Mouse (Mus musculus) heart, embryonic 15.5 days (tissue): ENCODE measurements at regions not wholly inside any gene's neighbourhood (a gene's known extent, or its start where the extent isn't known, plus 50 kb on each side); places are given as distances from the start of the nearest gene placed in this dataset.

Source experiments
- ATAC-seq: fragments of 200-750 bp; cut with Nextera tagmentation; replicated peaks from 2 replicates; pipeline ENCODE4 v1.8.0; 2017; ENCODE audit warnings: low read depth, moderate TSS enrichment; ENCODE audit not compliant: insufficient number of reproducible peaks, insufficient read depth, low FRiP score
- H3K27ac ChIP-seq: fragments of 300-500 bp; sonication (generic); 2 replicates; pipeline ENCODE4 v1.5.1; 2015; ENCODE audit warnings: mild to moderate bottlenecking, inconsistent platforms
- H3K27me3 ChIP-seq: fragments of 300-500 bp; sonication (generic); 2 replicates; pipeline ENCODE4 v1.6.1; 2015; ENCODE audit warnings: inconsistent platforms
- H3K36me3 ChIP-seq: fragments of 300-500 bp; sonication (generic); 2 replicates; pipeline ENCODE4 v1.6.1; 2015; ENCODE audit warnings: mild to moderate bottlenecking, inconsistent platforms
- H3K4me1 ChIP-seq: fragments of 300-500 bp; sonication (generic); replicated peaks from 2 replicates; pipeline ENCODE4 v1.6.1; 2015; ENCODE audit warnings: inconsistent platforms
- H3K4me2 ChIP-seq: fragments of 300-500 bp; sonication (generic); 2 replicates; pipeline ENCODE4 v1.6.1; 2015; ENCODE audit warnings: inconsistent platforms, mild to moderate bottlenecking, moderate library complexity
- H3K4me3 ChIP-seq: fragments of 300-500 bp; sonication (generic); 2 replicates; pipeline ENCODE4 v1.5.1; 2015; ENCODE audit warnings: mild to moderate bottlenecking, inconsistent platforms
- H3K9ac ChIP-seq: fragments of 300-500 bp; sonication (generic); 2 replicates; pipeline ENCODE4 v1.6.1; 2015; ENCODE audit warnings: mild to moderate bottlenecking, inconsistent platforms
- H3K9me3 ChIP-seq: fragments of 300-500 bp; sonication (generic); replicated peaks from 2 replicates; pipeline ENCODE4 v1.6.1; 2016; ENCODE audit warnings: inconsistent platforms
- WGBS: fragments of 180-500 bp; shearing (Covaris S2); methylation state at CpG from one replicate; pipeline ENCODE4 v1.1.7; 2015; ENCODE audit warnings: mixed read lengths; 5-methylcytosine and 5-hydroxymethylcytosine counted together

- WGBS: 12% methylated on average over 22 of the region's 22 CpGs
- Histone ChIP-seq H3K9me3 (no peaks in the 10 kb centered on the region), H3K4me3 (peak overlapping the region; percentile 12), H3K27ac (no peak overlapping the region), H3K27me3 (peaks cover 80% of the 10 kb centered on the region), H3K9ac (no peak overlapping the region), H3K4me1 (peaks cover 6% of the 10 kb centered on the region; the same call in 1 of the 2 replicates), H3K4me2 (peak overlapping the region; percentile 38), H3K36me3 (no peaks in the 10 kb centered on the region)
- no peak for ATAC-seq
Observed at GRCm38 (mm10) chr5:120251697-120252401, 135.6 kb downstream of the Rbm19 start.

- H3K27ac ChIP-seq: no peak overlapping the region
- peaks cover 80% of the 10 kb centered on the region for H3K27me3 ChIP-seq
- 8% methylated on average over 8 of the region's 8 CpGs for WGBS
- peaks cover 6% of the 10 kb centered on the region; the same call in 1 of the 2 replicates for H3K4me1 ChIP-seq
- no peak overlapping the region for H3K4me3 ChIP-seq
- no peaks in the 10 kb centered on the region for H3K9me3 ChIP-seq
- no peak overlapping the region for H3K9ac ChIP-seq
- ATAC-seq: no peak
- no peak overlapping the region for H3K4me2 ChIP-seq
- H3K36me3 ChIP-seq: no peaks in the 10 kb centered on the region
Observed at GRCm38 (mm10) chr5:120252551-120252950, 136.3 kb downstream of the Rbm19 start.

- ATAC-seq: no peak
- Histone ChIP-seq H3K4me2 (no peak overlapping the region), H3K9me3 (no peaks in the 10 kb centered on the region), H3K27me3 (peaks cover 52% of the 10 kb centered on the region), H3K9ac (no peak overlapping the region), H3K4me3 (no peak overlapping the region), H3K27ac (no peak overlapping the region), H3K36me3 (no peaks in the 10 kb centered on the region), H3K4me1 (no peaks in the 10 kb centered on the region)
- WGBS: 35% methylated on average over 14 of the region's 14 CpGs
Observed at GRCm38 (mm10) chr5:120262715-120263273, 146.5 kb downstream of the Rbm19 start.

GRCm38 (mm10) chr5:120269416-120269860, 153.2 kb downstream of the Rbm19 start:
- Histone ChIP-seq H3K4me1 (0 out of 2 replicates have a peak, but pooled peaks cover 2% of the 10 kb centered on the region), H3K27ac (no peak overlapping the region), H3K9me3 (no peaks in the 10 kb centered on the region), H3K27me3 (peaks cover 60% of the 10 kb centered on the region), H3K36me3 (no peaks in the 10 kb centered on the region), H3K9ac (no peak overlapping the region), H3K4me3 (peak overlapping the region; percentile 9; the same call in 1 of the 2 replicates), H3K4me2 (peak overlapping the region; percentile 47)
- WGBS: 5% methylated on average over 22 of the region's 22 CpGs
- no peak for ATAC-seq

- Histone ChIP-seq H3K4me1 (0 out of 2 replicates have a peak, but pooled peaks cover 2% of the 10 kb centered on the region), H3K27ac (no peak overlapping the region), H3K27me3 (peaks cover 51% of the 10 kb centered on the region), H3K36me3 (no peaks in the 10 kb centered on the region), H3K4me2 (no peak overlapping the region), H3K9me3 (no peaks in the 10 kb centered on the region), H3K9ac (no peak overlapping the region), H3K4me3 (no peak overlapping the region)
- ATAC-seq: no peak
- 55% methylated on average over 14 of the region's 14 CpGs for WGBS
Observed at GRCm38 (mm10) chr5:120270887-120271616, 154.8 kb downstream of the Rbm19 start.

GRCm38 (mm10) chr5:120276229-120276628, 155.3 kb upstream of the Lhx5 start:
- H3K9ac ChIP-seq: no peak overlapping the region
- peaks cover 54% of the 10 kb centered on the region for H3K27me3 ChIP-seq
- H3K4me3 ChIP-seq: no peak overlapping the region
- no peaks in the 10 kb centered on the region for H3K36me3 ChIP-seq
- 74% methylated on average over 9 of the region's 9 CpGs for WGBS
- no peak overlapping the region for H3K27ac ChIP-seq
- ATAC-seq: no peak
- no peak overlapping the region for H3K4me2 ChIP-seq
- no peaks in the 10 kb centered on the region for H3K9me3 ChIP-seq
- H3K4me1 ChIP-seq: peaks cover 6% of the 10 kb centered on the region

- ATAC-seq: no peak
- H3K4me3 ChIP-seq: no peak overlapping the region
- no peaks in the 10 kb centered on the region for H3K36me3 ChIP-seq
- WGBS: 2% methylated on average over 13 of the region's 13 CpGs
- no peak overlapping the region for H3K27ac ChIP-seq
- H3K9me3 ChIP-seq: no peaks in the 10 kb centered on the region
- peaks cover 7% of the 10 kb centered on the region for H3K4me1 ChIP-seq
- no peak overlapping the region for H3K4me2 ChIP-seq
- H3K9ac ChIP-seq: no peak overlapping the region
- H3K27me3 ChIP-seq: peaks cover 78% of the 10 kb centered on the region
Observed at GRCm38 (mm10) chr5:120280321-120280720, 151.2 kb upstream of the Lhx5 start.

GRCm38 (mm10) chr5:120280991-120281602, 150.4 kb upstream of the Lhx5 start:
- H3K36me3 ChIP-seq: no peaks in the 10 kb centered on the region
- H3K27ac ChIP-seq: no peak overlapping the region
- peaks cover 86% of the 10 kb centered on the region for H3K27me3 ChIP-seq
- no peak overlapping the region for H3K9ac ChIP-seq
- H3K4me2 ChIP-seq: no peak overlapping the region
- peaks cover 7% of the 10 kb centered on the region for H3K4me1 ChIP-seq
- H3K4me3 ChIP-seq: no peak overlapping the region
- no peaks in the 10 kb centered on the region for H3K9me3 ChIP-seq
- WGBS: 4% methylated on average over 22 of the region's 22 CpGs
- ATAC-seq: no peak

- Histone ChIP-seq H3K4me2 (no peak overlapping the region), H3K27me3 (peaks cover 94% of the 10 kb centered on the region), H3K36me3 (no peaks in the 10 kb centered on the region), H3K9ac (no peak overlapping the region), H3K9me3 (no peaks in the 10 kb centered on the region), H3K4me1 (peaks cover 7% of the 10 kb centered on the region), H3K4me3 (no peak overlapping the region), H3K27ac (no peak overlapping the region)
- 26% methylated on average over 18 of the region's 18 CpGs for WGBS
- ATAC-seq: no peak
Observed at GRCm38 (mm10) chr5:120281840-120282565, 149.5 kb upstream of the Lhx5 start.

- WGBS: 27% methylated on average over 8 of the region's 8 CpGs
- H3K27ac ChIP-seq: no peak overlapping the region
- ATAC-seq: no peak
- peaks cover 89% of the 10 kb centered on the region for H3K27me3 ChIP-seq
- no peaks in the 10 kb centered on the region for H3K9me3 ChIP-seq
- no peak overlapping the region for H3K9ac ChIP-seq
- peaks cover 7% of the 10 kb centered on the region for H3K4me1 ChIP-seq
- H3K4me2 ChIP-seq: no peak overlapping the region
- H3K4me3 ChIP-seq: no peak overlapping the region
- H3K36me3 ChIP-seq: no peaks in the 10 kb centered on the region
Observed at GRCm38 (mm10) chr5:120284625-120285024, 146.9 kb upstream of the Lhx5 start.

- H3K36me3 ChIP-seq: no peaks in the 10 kb centered on the region
- H3K9me3 ChIP-seq: no peaks in the 10 kb centered on the region
- WGBS: 22% methylated on average over 9 of the region's 9 CpGs
- H3K27ac ChIP-seq: no peak overlapping the region
- peaks cover 6% of the 10 kb centered on the region for H3K4me1 ChIP-seq
- ATAC-seq: no peak
- no peak overlapping the region for H3K4me3 ChIP-seq
- peaks cover 85% of the 10 kb centered on the region for H3K27me3 ChIP-seq
- no peak overlapping the region for H3K4me2 ChIP-seq
- no peak overlapping the region for H3K9ac ChIP-seq
Observed at GRCm38 (mm10) chr5:120285036-120285435, 146.5 kb upstream of the Lhx5 start.
